Mouse (Mus musculus) thymus, adult 2 months (tissue): ENCODE measurements around the gene Gm44790.

Experiments
- CTCF ChIP-seq: fragments of 200-500 bp; IDR thresholded peaks from 2 replicates; pipeline ENCODE4 v1.5.1; 2012; ENCODE audit warnings: mild to moderate bottlenecking, control low read depth, low read length, moderate library complexity, borderline replicate concordance; ENCODE audit not compliant: control insufficient read depth, poor library complexity, insufficient read depth; ENCODE audit errors: extremely low read depth
- POLR2A ChIP-seq: fragments of 200-500 bp; IDR thresholded peaks from 2 replicates; pipeline ENCODE4 v1.6.1; 2012; ENCODE audit warnings: mild to moderate bottlenecking, low read length, control low read depth, moderate library complexity; ENCODE audit not compliant: control insufficient read depth, poor library complexity, insufficient read depth; ENCODE audit errors: extremely low read depth

GRCm38 (mm10) chr6:86402681-86403607, 23.5 kb upstream of the Gm44790 start:
- no peak for TF ChIP-seq POLR2A
- TF ChIP-seq CTCF: no peak
